Mouse (Mus musculus): Measurements from ENCODE around the gene Rasd2.

DNA sequence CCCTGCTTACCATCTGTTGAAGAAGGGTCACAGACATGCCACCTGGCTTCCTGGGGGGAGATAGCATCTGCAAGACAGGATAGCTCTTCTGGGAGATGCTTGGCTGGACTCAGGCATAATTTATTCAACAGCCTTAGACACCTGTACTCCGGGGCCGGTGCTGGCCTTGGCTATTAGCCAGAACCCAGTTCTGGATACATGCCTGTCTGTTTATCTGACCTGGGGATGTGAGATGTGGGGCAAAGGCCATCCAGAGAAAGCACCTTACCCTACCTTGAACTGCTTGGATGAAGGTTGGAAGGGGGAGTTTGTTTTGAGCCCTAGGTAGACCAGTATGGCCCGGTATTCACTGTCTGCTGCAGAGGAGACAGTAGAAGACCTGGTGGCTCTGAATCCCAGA, 10.8 kb upstream of the Rasd2 start:
- TF ChIP-seq POLR2A (IDR thresholded peaks at IDR 0.05; ENCODE audit: low read depth, low read length) (no peak), CTCF (IDR thresholded peaks at IDR 0.05; ENCODE audit: borderline replicate concordance, insufficient read depth, low read length) (no peak)

Data from embryonic fibroblast, embryonic 13.5 days (primary cell).